Mouse (Mus musculus) kidney, adult 2 months (tissue): ENCODE data around the gene Orai3.

Experiments used
- CTCF ChIP-seq: fragments of 200-500 bp; conservative IDR thresholded peaks from 2 replicates; pipeline ENCODE4 v1.5.1; 2011; ENCODE audit warnings: low read depth, mild to moderate bottlenecking, control low read depth, low read length, moderate library complexity, mixed read lengths; ENCODE audit not compliant: insufficient read depth, insufficient read length
- POLR2A ChIP-seq: fragments of 200-500 bp; IDR thresholded peaks from one replicate; pipeline ENCODE4 v1.6.1; 2011; ENCODE audit warnings: low read depth, low read length, control low read depth

DNA sequence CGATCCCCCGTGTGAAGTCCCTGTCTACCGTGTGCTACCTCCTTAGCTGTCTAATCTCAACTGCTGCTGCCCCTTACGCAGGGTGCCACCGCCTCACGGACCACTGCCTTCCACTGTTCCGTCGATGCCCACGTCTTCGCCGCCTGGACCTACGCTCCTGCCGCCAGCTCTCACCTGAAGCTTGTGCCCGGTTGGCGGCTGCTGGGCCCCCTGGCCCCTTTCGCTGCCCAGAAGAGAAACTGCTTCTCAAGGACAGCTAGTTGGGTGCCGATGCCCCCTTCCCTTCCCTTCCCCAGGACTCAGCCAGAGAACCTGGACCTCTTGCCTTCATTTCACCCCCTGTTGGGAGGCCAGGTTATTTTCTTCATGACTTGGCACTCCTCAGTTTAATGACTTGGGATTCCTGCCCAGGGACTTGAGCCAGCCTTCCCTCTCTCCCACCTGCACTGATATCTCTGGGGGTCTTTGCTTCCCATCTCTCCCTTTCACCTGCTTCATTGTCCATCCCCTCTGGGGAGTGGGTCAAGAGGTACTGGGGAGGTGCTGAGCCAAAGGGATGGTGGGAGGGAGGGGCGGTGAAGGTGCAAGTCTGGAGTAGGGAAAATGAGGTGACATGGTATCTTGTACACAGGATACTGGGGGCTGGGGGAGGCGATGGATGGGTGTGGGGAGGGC lies 1.8 kb upstream of the Orai3 start:
- TF ChIP-seq CTCF (no peak), POLR2A (no peak)
